Mouse (Mus musculus) olfactory bulb, adult 2 months (tissue): ENCODE data around the gene Spats1.

Source experiments
- CTCF ChIP-seq: fragments of 200-500 bp; IDR thresholded peaks from 2 replicates; pipeline ENCODE4 v1.5.1; 2012; ENCODE audit warnings: low read depth, mild to moderate bottlenecking, low read length, moderate library complexity; ENCODE audit not compliant: insufficient read depth
- POLR2A ChIP-seq: fragments of 200-500 bp; IDR thresholded peaks from 2 replicates; pipeline ENCODE4 v1.6.1; 2012; ENCODE audit warnings: mild to moderate bottlenecking, low read depth, low read length, moderate library complexity; ENCODE audit not compliant: insufficient read depth

DNA sequence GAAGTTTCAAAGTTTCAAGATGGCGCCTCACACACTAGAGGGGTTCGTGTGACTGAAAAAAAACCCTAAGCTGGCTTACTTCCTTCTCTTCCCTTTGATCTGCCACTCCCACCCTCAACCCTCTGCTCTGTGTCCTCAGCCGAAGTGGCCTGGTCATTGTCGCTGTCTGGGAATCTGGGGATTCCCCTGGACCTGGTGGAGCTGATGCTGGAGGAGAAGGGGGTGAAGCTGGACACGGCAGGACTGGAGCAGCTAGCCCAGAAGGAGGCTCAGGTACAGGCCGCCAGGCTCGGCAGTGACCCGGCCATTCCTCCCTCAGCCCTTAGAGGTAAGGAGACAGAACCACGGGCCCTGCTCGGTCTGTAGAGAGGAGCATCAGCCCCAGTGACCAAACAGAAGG is 40.6 kb upstream of the Spats1 start:
- no peak for TF ChIP-seq CTCF
- TF ChIP-seq POLR2A: no peak
